Mouse (Mus musculus): ENCODE measurements around the gene Sec61a1. TPM values are rescaled to one million over a fixed set of nuclear protein-coding genes. Genes with fewer than 3 reads are reported as not detected.

The Sec61a1 gene
- total RNA-seq, 2 experiments from 2014 or later = 85.7 to 96.5 TPM

- DNase-seq (ENCODE audit: low spot score in 2 of 2) = no peak
- intact Hi-C loops (cut with DNase I) = loop anchor here (5.0 kb wide), 1 partner anchor 55 kb away; no protein-coding TSS in a partner anchor
Measured at GRCm38 (mm10) chr6:88522606-88523005, 3.9 kb upstream of the Sec61a1 start.

- intact Hi-C loops (cut with DNase I) = loop anchor here (5.0 kb wide), 1 partner anchor 55 kb away; no protein-coding TSS in a partner anchor
- peak in 1 of 2 experiments; percentile 92 for DNase-seq (ENCODE audit: low spot score in 2 of 2)
Measured at GRCm38 (mm10) chr6:88521821-88522220, 3.1 kb upstream of the Sec61a1 start.

GRCm38 (mm10) chr6:88517701-88518403 lies 853 bp downstream of the Sec61a1 start:
- DNase-seq (ENCODE audit: low spot score in 2 of 2) = no peak
- intact Hi-C loops (cut with DNase I) = no loop called here

DNA sequence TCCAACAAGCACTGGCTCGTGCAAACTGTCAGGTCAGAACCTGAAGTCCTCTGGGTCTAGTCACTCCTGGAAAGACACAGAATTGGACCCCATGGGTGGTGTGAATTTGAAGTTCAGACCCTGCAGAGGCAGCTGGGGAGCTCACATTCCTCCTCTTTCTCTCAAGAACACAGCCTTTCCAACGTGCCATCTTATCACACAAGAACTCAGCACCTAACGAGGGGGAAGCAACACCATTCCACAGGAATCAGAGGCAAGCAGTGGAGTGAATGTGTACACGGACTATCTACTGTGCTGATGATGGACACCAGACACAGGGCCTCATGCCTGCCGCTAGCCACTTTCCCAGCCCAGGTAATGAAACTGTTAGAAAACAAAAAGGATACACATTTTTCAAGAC lies 2.0 kb downstream of the Sec61a1 start:
- intact Hi-C loops (cut with DNase I) = no loop called here
- DNase-seq (ENCODE audit: low spot score in 2 of 2) = no peak

- intact Hi-C loops (cut with DNase I) = no loop called here
Measured at GRCm38 (mm10) chr6:88515971-88516370, 2.7 kb downstream of the Sec61a1 start.

GRCm38 (mm10) chr6:88514546-88514945 lies 4.2 kb downstream of the Sec61a1 start:
- DNase-seq (ENCODE audit: low spot score in 2 of 2) = peak in 1 of 2 experiments; percentile 62
- intact Hi-C loops (cut with DNase I) = no loop called here

More at GRCm38 (mm10) chr6:88515971-88516370, 2.7 kb downstream of the Sec61a1 start:
- DNase-seq (ENCODE audit: low spot score in 2 of 2) = no peak

DNA sequence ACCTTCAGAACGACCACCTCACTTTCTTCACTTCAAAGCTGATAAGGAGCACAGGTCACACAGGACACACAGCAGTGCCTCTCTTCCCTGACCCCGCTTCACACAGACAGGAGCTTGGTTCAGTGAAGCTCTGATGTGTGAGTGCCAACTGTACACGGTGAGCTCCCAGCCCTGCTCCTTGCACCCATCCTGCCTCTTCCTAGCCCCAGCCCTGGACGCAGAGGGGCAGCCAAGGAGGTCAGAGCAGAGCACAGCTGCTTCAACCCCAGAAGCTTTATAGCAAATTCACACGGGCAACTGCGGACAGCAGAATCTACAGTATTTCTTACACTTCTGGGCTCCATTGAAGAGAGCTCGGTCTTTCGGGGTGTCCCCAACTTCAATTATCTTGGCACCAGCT lies 4.7 kb downstream of the Sec61a1 start:
- intact Hi-C loops (cut with DNase I) = no loop called here

DNA sequence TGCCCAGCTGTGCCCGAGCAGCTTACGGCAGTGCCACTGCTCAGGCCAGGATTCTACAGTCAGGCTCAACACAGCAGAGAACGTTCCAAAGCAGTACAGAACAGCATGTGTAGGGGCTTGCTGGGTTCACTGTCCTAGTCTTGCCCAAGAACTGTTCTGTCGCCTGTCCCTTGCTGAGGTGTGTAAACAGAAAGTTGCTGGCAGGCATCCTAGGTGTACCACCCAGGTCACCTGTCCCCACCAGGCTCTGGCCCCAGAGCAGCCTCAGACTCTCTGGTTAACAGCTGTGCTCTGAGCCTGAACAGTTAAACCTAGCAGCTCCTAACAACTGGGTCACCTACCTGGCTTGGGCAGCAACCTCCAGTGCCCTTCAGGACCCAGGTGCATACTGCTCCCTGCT lies 15.7 kb downstream of the Sec61a1 start:
- intact Hi-C loops (cut with DNase I) = loop anchor here (5.0 kb wide), 2 partner anchors 316 to 391 kb away; no protein-coding TSS in a partner anchor
- DNase-seq (ENCODE audit: low spot score in 2 of 2) = no peak

More for the DNA sequence above, 4.7 kb downstream of the Sec61a1 start:
- no peak for DNase-seq (ENCODE audit: low spot score in 2 of 2)

- DNase-seq (ENCODE audit: low spot score in 2 of 2) = no peak
- intact Hi-C loops (cut with DNase I) = loop anchor here (5.0 kb wide), 2 partner anchors 315 to 390 kb away; no protein-coding TSS in a partner anchor
Measured at GRCm38 (mm10) chr6:88502030-88502970, 16.4 kb downstream of the Sec61a1 start.

- intact Hi-C loops (cut with DNase I) = loop anchor here (5.0 kb wide), 2 partner anchors 313 to 388 kb away; no protein-coding TSS in a partner anchor
- DNase-seq (ENCODE audit: low spot score in 2 of 2) = no peak
Measured at GRCm38 (mm10) chr6:88500405-88500767, 18.3 kb downstream of the Sec61a1 start.

DNA sequence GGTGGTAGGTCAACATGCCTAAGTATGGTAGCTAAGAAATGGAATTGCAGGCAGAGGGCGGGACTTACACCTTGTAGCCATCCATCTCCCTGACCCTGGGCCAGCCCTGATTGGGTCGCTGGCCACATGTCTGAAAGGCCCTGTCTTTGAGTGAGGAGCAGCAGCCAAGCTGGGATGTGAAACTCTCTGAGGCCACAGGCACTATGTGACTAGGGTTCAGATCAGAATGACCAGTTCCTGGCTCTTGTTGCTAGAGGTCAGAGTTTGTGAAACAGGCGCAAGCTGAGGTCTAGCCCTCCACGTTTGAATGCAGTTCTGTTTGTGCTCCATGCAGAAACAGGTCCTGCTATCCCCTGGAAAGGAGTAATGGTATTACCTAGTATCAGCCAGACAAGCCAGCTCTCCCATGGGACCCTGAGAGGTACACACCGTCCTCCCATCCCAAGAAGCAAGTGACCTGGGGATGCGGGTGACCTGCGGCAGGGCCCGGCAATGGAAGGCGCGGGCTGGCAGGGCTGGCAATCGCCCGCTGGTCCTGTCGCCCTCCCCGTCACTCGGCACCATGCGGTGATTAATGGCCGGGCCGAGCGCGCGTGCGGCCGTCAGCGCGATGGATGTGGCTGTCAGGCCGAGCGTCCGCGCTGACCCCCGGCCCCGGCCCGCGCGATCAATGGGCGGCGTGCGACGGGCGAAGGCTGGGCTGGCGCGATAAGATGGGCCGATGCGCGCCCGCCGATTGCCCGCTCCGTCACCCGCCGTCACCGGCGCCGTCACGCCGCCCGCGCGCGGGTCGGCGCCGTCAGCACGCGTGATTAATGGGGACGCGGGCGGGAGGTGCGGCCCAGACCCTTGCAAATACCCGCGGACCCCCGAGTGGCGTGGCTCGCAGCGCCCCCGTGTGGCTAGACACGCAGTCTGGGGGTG lies 19.0 kb downstream of the Sec61a1 start:
- DNase-seq (ENCODE audit: low spot score in 2 of 2) = peak; percentile 40 to 59
- intact Hi-C loops (cut with DNase I) = loop anchor here (5.0 kb wide), 2 partner anchors 312 to 387 kb away; no protein-coding TSS in a partner anchor

DNA sequence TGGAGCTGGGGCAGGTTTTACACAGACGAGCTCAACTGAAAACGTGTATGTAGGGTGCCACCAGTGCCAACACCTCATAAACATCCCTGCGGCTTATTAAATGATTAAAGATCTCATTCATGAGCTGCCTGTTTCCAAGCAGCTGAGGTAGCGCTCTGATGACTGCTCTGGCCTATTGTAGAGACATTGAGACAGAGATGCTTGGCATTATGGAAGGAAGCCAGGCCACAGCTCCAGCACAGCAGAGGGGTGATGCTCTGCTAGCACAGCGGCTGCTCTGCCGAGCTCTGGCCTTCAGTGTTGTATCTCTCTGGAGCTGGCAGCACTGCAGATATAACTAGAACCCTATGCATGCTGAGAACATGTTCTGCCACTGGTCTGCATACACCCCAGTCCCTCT lies 25.0 kb downstream of the Sec61a1 start:
- intact Hi-C loops (cut with DNase I) = no loop called here
- DNase-seq (ENCODE audit: low spot score in 2 of 2) = no peak

DNA sequence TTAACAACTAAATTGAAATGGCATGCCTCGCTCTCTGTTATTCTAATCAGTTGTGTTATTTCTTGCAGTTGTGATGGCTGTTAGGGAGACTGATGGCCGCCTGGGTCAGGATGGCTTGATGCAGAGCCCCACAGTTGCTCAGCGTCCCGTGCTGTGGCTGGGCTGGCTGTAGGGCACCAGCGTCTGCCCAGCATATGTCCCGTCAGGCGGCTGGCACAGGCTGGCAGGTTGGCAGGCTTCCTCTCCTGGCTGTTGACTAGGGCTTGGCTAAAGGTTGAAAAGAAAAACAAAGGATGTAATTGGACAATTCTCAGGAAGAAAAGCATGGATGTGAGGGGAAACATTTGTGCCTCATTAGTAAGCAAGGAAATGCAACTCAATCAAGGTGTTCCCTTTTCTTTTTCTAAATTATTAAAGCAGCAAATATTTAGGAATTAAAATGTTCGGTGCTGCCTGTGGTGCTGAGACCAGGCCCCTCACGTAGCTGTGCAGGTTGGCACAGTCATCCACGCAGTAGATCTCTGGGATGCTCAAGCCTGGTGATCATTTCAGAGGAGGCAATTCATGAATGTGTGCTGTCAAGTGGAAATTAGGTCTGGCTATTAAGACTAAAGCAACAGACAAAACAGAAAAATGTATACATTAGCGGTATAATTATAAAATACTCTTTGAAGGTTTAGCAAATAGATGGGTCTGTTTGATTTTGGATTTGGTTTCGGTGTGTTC lies 27.9 kb downstream of the Sec61a1 start:
- DNase-seq (ENCODE audit: low spot score in 2 of 2) = peak in 1 of 2 experiments; percentile 17
- intact Hi-C loops (cut with DNase I) = no loop called here

DNA sequence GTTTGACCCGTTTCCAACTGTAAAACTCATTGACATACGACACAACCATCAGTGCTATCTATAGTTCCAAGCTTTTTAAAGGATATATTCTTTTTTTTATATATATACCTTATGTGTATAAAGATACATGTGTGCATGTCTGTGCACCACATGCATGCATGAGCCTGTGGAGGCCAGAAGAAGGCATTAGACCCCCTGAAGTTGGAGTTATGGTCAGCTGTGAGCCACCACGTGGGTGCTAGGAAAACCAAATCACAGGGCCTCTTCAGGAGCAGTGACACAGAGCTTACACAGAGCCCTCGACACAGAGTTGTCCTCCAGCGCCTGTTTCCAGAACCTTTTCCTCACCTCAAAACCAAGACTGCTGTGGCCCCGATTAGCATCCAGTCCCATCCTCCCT lies 28.9 kb downstream of the Sec61a1 start:
- intact Hi-C loops (cut with DNase I) = loop anchor here (5.0 kb wide), 2 partner anchors 303 to 378 kb away; no protein-coding TSS in a partner anchor
- DNase-seq (ENCODE audit: low spot score in 2 of 2) = no peak

DNA sequence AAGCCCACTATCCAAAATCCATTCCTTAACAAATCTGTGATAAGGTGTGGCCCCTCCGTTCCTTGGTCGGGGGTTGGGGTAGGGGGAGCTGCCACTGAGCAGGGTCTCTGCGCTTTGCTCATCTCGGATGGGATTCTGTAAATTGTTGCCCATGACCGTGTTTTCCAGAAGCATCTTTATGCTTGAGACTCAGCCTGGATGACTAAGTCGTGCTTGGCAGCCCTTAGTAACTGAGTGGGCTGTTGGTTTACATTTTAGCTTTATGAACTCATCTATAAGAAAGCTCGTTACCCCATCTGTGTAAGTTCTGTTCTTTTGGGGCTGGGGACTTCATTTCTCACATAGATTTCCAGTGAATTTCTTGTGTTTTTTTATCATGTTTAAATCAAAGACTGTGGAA lies 29.7 kb downstream of the Sec61a1 start:
- peak in 1 of 2 experiments; percentile 75 for DNase-seq (ENCODE audit: low spot score in 2 of 2)

DNA sequence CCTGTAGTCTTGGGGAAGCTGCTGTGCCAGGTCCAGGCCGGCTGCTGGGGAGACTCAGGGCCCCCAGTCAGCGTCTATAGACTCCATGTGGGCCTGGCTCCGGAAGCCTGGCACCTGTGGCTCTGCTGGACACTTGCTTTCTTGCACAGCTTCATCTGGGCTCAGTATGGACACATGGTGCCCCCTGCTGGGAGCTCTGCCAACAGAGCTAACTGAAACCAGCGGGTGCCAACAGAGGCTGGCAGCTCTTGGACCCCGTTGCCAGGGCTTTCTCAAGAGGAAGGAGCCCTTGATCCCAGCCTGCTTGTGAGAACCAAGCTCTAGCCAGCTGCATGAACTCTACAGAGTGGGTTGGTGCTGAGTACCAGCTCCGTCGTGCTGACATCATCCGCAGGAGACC lies 31.8 kb downstream of the Sec61a1 start:
- intact Hi-C loops (cut with DNase I) = loop anchor here (5.0 kb wide), 2 partner anchors 300 to 375 kb away; no protein-coding TSS in a partner anchor
- DNase-seq (ENCODE audit: low spot score in 2 of 2) = peak; percentile 74 to 75

More for the DNA sequence above, 29.7 kb downstream of the Sec61a1 start:
- intact Hi-C loops (cut with DNase I) = loop anchor here (5.0 kb wide), 2 partner anchors 302 to 377 kb away; no protein-coding TSS in a partner anchor

- no peak for DNase-seq (ENCODE audit: low spot score in 2 of 2)
- intact Hi-C loops (cut with DNase I) = loop anchor here (5.0 kb wide), 2 partner anchors 298 to 373 kb away; no protein-coding TSS in a partner anchor
Measured at GRCm38 (mm10) chr6:88485378-88485777, 33.3 kb downstream of the Sec61a1 start.

- intact Hi-C loops (cut with DNase I) = no loop called here
- no peak for DNase-seq (ENCODE audit: low spot score in 2 of 2)
Measured at GRCm38 (mm10) chr6:88483913-88484312, 34.8 kb downstream of the Sec61a1 start.
